Mouse (Mus musculus) retina, adult 2 months (tissue): Measurements from ENCODE around the gene Gm14295.
"Not testable (repeated sequence)": the region's sequence is repeated elsewhere in the genome, so short reads cannot be mapped to it uniquely, and the experiment has no call there.

Experiments used
- DNase-seq: peaks from one replicate; pipeline ENCODE4 v3.0.0-alpha.2; 2012; ENCODE audit warnings: low read depth, low spot score

Gm14295 gene

DNA sequence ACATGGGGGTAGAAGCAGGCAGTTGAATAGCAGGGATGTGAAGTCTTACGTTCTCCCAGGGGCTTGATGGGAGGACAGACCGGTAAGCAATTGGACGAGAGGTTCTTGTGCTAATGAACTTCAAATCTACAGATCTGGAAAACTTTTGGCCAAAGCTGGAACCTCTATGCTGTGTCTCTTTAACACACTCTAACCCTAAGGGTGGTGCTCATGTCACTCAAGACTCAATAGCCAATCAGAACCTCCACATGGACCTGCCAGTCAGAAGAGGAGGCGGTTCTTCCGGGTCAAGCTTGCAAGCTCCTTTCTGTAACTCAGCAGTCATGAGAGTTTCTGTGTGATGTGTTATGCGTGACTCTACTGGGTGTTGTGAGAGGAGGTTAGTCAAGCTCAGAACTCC, at the start of gene Gm14295:
TSS of gene Gm14295 (plus strand) at position 301 of the 400 bp plus-strand sequence.
- DNase-seq, result not testable (repeated sequence)

DNA sequence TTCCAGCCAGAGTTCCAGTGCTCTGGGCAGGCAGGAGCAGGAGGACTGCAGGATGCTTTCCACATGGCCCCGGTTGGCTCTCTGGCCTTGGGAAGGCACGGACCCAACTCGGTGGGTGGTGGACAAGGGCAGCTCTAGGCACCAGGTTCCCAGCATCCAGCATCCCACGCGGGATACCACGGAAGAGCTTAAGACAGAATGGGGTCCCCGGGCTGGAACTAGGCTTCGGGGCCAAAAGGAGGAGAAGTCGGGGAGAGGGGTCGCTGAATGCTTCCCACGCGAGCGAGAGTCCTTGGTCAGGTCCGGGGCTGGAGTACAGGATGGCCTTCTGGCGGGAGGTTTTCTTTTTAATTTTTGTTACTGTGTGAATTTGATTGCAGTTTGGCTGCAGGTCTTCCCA, 373 bp downstream of the Gm14295 start:
- DNase-seq, result not testable (repeated sequence)

DNA sequence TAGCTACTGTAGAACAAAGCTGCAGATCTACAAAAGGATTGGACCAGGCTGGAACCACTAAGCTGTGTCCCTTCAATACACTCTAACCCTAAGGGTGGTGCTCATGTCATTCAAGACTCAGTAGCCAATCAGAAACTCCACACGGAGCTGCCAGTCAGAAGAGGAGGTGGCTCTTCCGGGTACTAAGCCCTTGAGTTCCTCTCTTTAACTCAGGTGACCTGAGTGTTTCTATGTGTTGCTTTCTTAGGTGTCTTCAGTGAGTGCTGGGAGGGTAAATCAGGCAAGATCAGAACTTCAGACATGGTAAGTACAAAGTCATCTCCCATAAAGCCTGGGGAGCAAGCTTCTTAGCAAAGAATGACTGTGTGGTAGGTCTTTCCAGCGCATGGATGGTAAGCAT, 32.4 kb downstream of the Gm14295 start, which contains the start of gene Gm14408:
TSS of gene Gm14408 (plus strand) at position 301 of the 400 bp plus-strand sequence.
- not testable (repeated sequence) for DNase-seq
